Mouse (Mus musculus) liver, adult 2 months (tissue): Measurements from ENCODE around the gene Gm17622. TPM values are rescaled to one million over a fixed set of nuclear protein-coding genes. Genes with fewer than 3 reads are reported as not detected.

Source experiments
- DNase-seq: peaks from one replicate; pipeline ENCODE4 v3.0.0-alpha.2; 2011; ENCODE audit warnings: low read depth, low spot score; ENCODE audit errors: extremely low read depth
- H3K27ac ChIP-seq: fragments of 200-500 bp; replicated peaks from 2 replicates; pipeline ENCODE4 v1.5.1; 2012; ENCODE audit warnings: low read depth, mild to moderate bottlenecking, control low read depth, inconsistent platforms, low read length; ENCODE audit not compliant: insufficient read depth
- H3K27me3 ChIP-seq: fragments of 200-500 bp; 2 replicates; pipeline ENCODE4 v1.6.1; 2012; ENCODE audit warnings: mild to moderate bottlenecking, moderate library complexity, low read length, inconsistent platforms; ENCODE audit not compliant: control insufficient read depth, insufficient read depth
- H3K36me3 ChIP-seq: fragments of 200-500 bp; 2 replicates; pipeline ENCODE4 v1.6.1; 2012; ENCODE audit warnings: low read length, inconsistent platforms; ENCODE audit not compliant: control insufficient read depth, insufficient read depth
- H3K4me1 ChIP-seq: fragments of 200-500 bp; 2 replicates; pipeline ENCODE4 v1.6.1; 2011; ENCODE audit warnings: low read length; ENCODE audit not compliant: control insufficient read depth, insufficient read depth
- H3K4me3 ChIP-seq: fragments of 200-500 bp; 2 replicates; pipeline ENCODE4 v1.5.1; 2011; ENCODE audit warnings: low read depth, mild to moderate bottlenecking, control low read depth, low read length, moderate library complexity; ENCODE audit not compliant: insufficient read depth
- H3K79me2 ChIP-seq: fragments of 200-500 bp; 2 replicates; pipeline ENCODE4 v1.6.1; 2012; ENCODE audit warnings: inconsistent platforms, mild to moderate bottlenecking, low read length, moderate library complexity; ENCODE audit not compliant: control insufficient read depth, insufficient read depth
- H3K9ac ChIP-seq: fragments of 200-500 bp; 2 replicates; pipeline ENCODE4 v1.6.1; 2012; ENCODE audit warnings: low read depth, mild to moderate bottlenecking, control low read depth, inconsistent platforms, low read length
- CTCF ChIP-seq: fragments of 200-500 bp; IDR thresholded peaks from 2 replicates; pipeline ENCODE4 v1.5.1; 2011; ENCODE audit warnings: low read depth, low read length, control low read depth
- POLR2A ChIP-seq: fragments of 200-500 bp; IDR thresholded peaks from 2 replicates; pipeline ENCODE4 v1.6.1; 2011; ENCODE audit warnings: low read length, control low read depth; ENCODE audit not compliant: insufficient read depth; ENCODE audit errors: extremely low read depth
- WGBS: fragments of 180-500 bp; shearing (Covaris S2); methylation state at CpG from one replicate; pipeline ENCODE4 v1.1.7; 2018; 5-methylcytosine and 5-hydroxymethylcytosine counted together
- polyA plus RNA-seq: library from polyadenylated mRNA; depleted of rRNA; stranded (reverse); fragments of >200 nt; gene quantifications from 2 replicates; pipeline ENCODE4 v1.2.3, GENCODE M21; 2012
- total RNA-seq: library from RNA; depleted of rRNA; stranded (reverse); fragments of >200 nt; gene quantifications from 2 replicates; pipeline ENCODE4 v1.2.3, GENCODE M21; 2014

The Gm17622 gene
- total and polyA plus RNA-seq, 2 experiments, result not detected

GRCm38 (mm10) chr13:96470556-96470955, 20.0 kb upstream of the Gm17622 start:
- no peaks in the 10 kb centered on the region for H3K36me3 ChIP-seq
- no peaks in the 10 kb centered on the region for H3K27me3 ChIP-seq
- 64% methylated on average over 6 of the region's 6 CpGs for WGBS
- H3K9ac ChIP-seq, result no peak overlapping the region
- DNase-seq, result no peak
- no peaks in the 10 kb centered on the region for H3K4me1 ChIP-seq
- no peak overlapping the region for H3K27ac ChIP-seq
- H3K79me2 ChIP-seq, result no peaks in the 10 kb centered on the region
- no peak overlapping the region for H3K4me3 ChIP-seq
- TF ChIP-seq POLR2A (no peak), CTCF (no peak)

GRCm38 (mm10) chr13:96470957-96471356, 19.6 kb upstream of the Gm17622 start, which contains the start of gene Ankdd1b:
Ankdd1b (minus strand) TSS chr13:96471198.
- H3K79me2 ChIP-seq, result no peaks in the 10 kb centered on the region
- H3K4me3 ChIP-seq, result no peak within 1 kb of the TSS
- no peaks in the 10 kb centered on the region for H3K36me3 ChIP-seq
- no peak for TF ChIP-seq POLR2A
- TF ChIP-seq CTCF, result no peak
- no peak within 1 kb of the TSS for H3K27ac ChIP-seq
- DNase-seq, result no peak
- H3K9ac ChIP-seq, result no peak within 1 kb of the TSS
- H3K27me3 ChIP-seq, result no peaks in the 10 kb centered on the region
- H3K4me1 ChIP-seq, result no peaks in the 10 kb centered on the region
- 87% methylated on average over 14 of the region's 14 CpGs for WGBS

- WGBS, result 48% methylated on average over 4 of the region's 4 CpGs
- H3K27ac ChIP-seq, result no peak overlapping the region
- H3K36me3 ChIP-seq, result no peaks in the 10 kb centered on the region; the same call in none of the 2 replicates
- no peak for TF ChIP-seq POLR2A
- no peak for TF ChIP-seq CTCF
- H3K9ac ChIP-seq, result no peak overlapping the region
- no peak overlapping the region for H3K4me3 ChIP-seq
- H3K27me3 ChIP-seq, result no peaks in the 10 kb centered on the region
- H3K79me2 ChIP-seq, result no peaks in the 10 kb centered on the region
- H3K4me1 ChIP-seq, result no peaks in the 10 kb centered on the region
- DNase-seq, result peak; percentile 6
Measured at GRCm38 (mm10) chr13:96477226-96477625, 13.3 kb upstream of the Gm17622 start.

DNA sequence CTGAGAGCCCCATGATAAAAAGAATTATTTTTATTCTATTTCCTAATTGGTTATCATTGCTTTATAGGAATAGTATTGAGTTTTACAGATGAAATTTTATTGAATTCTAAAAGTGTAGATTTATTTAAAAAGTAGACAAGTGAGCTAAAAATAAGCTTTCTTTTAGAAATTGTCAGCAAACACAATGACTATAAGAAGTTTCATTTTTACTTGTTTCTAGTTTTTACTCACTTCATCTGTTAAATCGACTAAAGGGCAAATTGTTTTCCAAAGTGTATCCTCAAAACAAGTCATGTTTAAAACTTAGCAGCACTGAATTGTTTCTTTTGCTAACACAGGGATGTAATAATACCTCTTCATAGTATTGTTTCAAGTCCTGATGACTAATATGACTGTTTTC, 11.5 kb upstream of the Gm17622 start:
- Histone ChIP-seq H3K79me2 (no peaks in the 10 kb centered on the region), H3K36me3 (peaks cover 4% of the 10 kb centered on the region), H3K9ac (no peak overlapping the region), H3K4me1 (no peaks in the 10 kb centered on the region), H3K4me3 (no peak overlapping the region), H3K27ac (no peak overlapping the region), H3K27me3 (no peaks in the 10 kb centered on the region)
- 91% methylated on average over 1 of the region's 1 CpGs for WGBS
- no peak for DNase-seq
- no peak for TF ChIP-seq CTCF
- TF ChIP-seq POLR2A, result no peak

GRCm38 (mm10) chr13:96487230-96487629, 3.3 kb upstream of the Gm17622 start:
- Histone ChIP-seq H3K9ac (no peak overlapping the region), H3K4me3 (no peak overlapping the region), H3K79me2 (no peaks in the 10 kb centered on the region), H3K4me1 (no peaks in the 10 kb centered on the region), H3K27ac (no peak overlapping the region), H3K27me3 (no peaks in the 10 kb centered on the region), H3K36me3 (peaks cover 32% of the 10 kb centered on the region)
- 88% methylated on average over 6 of the region's 6 CpGs for WGBS
- no peak for DNase-seq
- TF ChIP-seq CTCF, result no peak
- no peak for TF ChIP-seq POLR2A

DNA sequence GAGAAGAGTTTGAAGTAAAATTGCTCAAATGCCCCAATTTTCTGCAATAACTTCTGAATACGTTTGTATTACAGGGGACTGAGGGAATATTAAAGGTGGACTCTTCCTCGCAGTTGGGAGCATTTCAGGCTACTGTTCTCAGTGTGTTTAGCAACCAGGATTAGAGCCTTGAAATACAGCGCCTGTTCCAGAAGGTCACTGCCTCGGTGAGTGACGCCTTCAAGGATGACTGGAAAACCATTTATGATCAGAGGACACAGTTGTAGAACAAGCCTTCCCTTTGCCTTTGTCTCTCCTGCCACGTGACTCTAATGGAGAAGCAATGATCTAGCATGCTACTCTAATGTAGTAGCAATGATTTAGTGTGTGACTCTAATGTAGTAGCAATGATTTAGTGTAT, 2.6 kb upstream of the Gm17622 start:
- no peak overlapping the region for H3K27ac ChIP-seq
- no peak overlapping the region for H3K4me3 ChIP-seq
- TF ChIP-seq CTCF (no peak), POLR2A (no peak)
- 97% methylated on average over 6 of the region's 6 CpGs for WGBS
- H3K36me3 ChIP-seq, result peaks cover 32% of the 10 kb centered on the region
- no peaks in the 10 kb centered on the region for H3K79me2 ChIP-seq
- H3K9ac ChIP-seq, result no peak overlapping the region
- H3K27me3 ChIP-seq, result no peaks in the 10 kb centered on the region
- no peaks in the 10 kb centered on the region for H3K4me1 ChIP-seq
- DNase-seq, result no peak
